Mouse (Mus musculus) testis, adult 2 months (tissue): ENCODE data around the gene Tipin. TPM values are rescaled to one million over a fixed set of nuclear protein-coding genes. Genes with fewer than 3 reads are reported as not detected.
A peak's percentile ranks its signal among the peaks of the same experiment; 100 is the strongest.

Experiments
- H3K27ac ChIP-seq: fragments of 200-500 bp; 2 replicates; pipeline ENCODE4 v1.5.1; 2012; ENCODE audit warnings: low read depth, low read length; ENCODE audit not compliant: control insufficient read depth, insufficient read depth
- H3K27me3 ChIP-seq: fragments of 200-500 bp; 2 replicates; pipeline ENCODE4 v1.6.1; 2012; ENCODE audit warnings: mild to moderate bottlenecking, low read length, moderate library complexity; ENCODE audit not compliant: control insufficient read depth, insufficient read depth
- H3K36me3 ChIP-seq: fragments of 200-500 bp; 2 replicates; pipeline ENCODE4 v1.6.1; 2012; ENCODE audit warnings: mild to moderate bottlenecking, low read length; ENCODE audit not compliant: control insufficient read depth, insufficient read depth
- H3K4me1 ChIP-seq: fragments of 200-500 bp; 2 replicates; pipeline ENCODE4 v1.6.1; 2012; ENCODE audit warnings: low read length; ENCODE audit not compliant: control insufficient read depth, insufficient read depth
- H3K4me3 ChIP-seq: fragments of 200-500 bp; 2 replicates; pipeline ENCODE4 v1.5.1; 2012; ENCODE audit warnings: low read depth, mild to moderate bottlenecking, low read length, moderate library complexity, mixed read lengths; ENCODE audit not compliant: control insufficient read depth
- CTCF ChIP-seq: fragments of 200-500 bp; IDR thresholded peaks from 2 replicates; pipeline ENCODE4 v1.5.1; 2012; ENCODE audit warnings: low read depth, mild to moderate bottlenecking, inconsistent platforms, low read length, moderate library complexity; ENCODE audit not compliant: control insufficient read depth, insufficient read depth, insufficient replicate concordance
- POLR2A ChIP-seq: fragments of 200-500 bp; IDR thresholded peaks from 2 replicates; pipeline ENCODE4 v1.6.1; 2012; ENCODE audit warnings: low read depth, mild to moderate bottlenecking, inconsistent platforms, low read length, moderate library complexity; ENCODE audit not compliant: control insufficient read depth
- polyA plus RNA-seq: library from polyadenylated mRNA; depleted of rRNA; stranded (reverse); fragments of >200 nt; gene quantifications from 2 replicates; pipeline ENCODE4 v1.2.3, GENCODE M21; 2012

Tipin gene
- polyA plus RNA-seq, 1 experiment: 26.3 TPM

DNA sequence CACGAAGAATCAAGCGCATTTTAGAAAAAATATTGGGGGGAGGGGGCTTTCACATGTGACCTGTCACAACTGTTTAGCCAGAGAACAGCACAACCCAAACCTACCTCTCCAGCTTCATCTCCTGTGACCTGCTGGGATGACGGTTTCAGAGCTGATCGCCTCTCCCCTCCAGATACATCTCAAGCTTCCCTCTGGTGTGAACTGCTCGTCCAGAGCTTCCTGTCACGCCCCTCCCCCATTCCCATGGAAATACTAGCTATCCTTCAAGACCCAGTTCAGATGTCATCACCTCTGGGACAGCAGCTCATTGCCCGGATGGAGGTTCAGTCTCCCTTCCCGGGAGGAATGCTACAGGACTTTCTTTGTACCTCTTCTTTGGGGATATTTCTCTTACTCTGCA lies 40.7 kb upstream of the Tipin start:
- no peak overlapping the region for H3K27ac ChIP-seq
- TF ChIP-seq POLR2A: no peak
- TF ChIP-seq CTCF: no peak

DNA sequence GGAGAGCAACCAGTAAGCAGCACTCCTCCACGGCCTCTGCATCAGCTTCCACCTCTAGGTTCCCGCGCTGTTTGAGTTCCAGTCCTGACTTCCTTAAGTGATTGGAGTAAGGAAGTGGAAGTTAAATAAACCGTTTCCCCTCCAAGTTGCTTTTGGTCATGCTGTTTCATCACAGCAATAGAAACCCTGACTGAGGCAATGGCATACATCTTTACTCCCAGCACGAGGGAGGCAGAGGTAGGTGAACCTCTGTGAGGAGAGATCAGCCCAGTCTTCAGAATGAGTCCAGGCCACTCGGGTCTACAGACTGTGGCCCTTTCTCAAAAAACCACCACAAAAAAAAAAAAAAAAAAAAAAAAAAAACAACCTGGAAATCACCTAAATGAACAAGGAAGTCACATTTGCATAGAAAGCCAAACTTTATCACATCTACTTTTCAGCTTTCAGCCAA lies 39.0 kb upstream of the Tipin start:
- Histone ChIP-seq H3K4me1 (no peaks in the 10 kb centered on the region), H3K27me3 (no peaks in the 10 kb centered on the region), H3K4me3 (no peak overlapping the region), H3K27ac (no peak overlapping the region), H3K36me3 (no peaks in the 10 kb centered on the region)
- TF ChIP-seq CTCF (no peak), POLR2A (no peak)

More for the DNA sequence above, 40.7 kb upstream of the Tipin start:
- no peaks in the 10 kb centered on the region for H3K27me3 ChIP-seq
- H3K36me3 ChIP-seq: no peaks in the 10 kb centered on the region
- no peak overlapping the region for H3K4me3 ChIP-seq
- H3K4me1 ChIP-seq: no peaks in the 10 kb centered on the region

DNA sequence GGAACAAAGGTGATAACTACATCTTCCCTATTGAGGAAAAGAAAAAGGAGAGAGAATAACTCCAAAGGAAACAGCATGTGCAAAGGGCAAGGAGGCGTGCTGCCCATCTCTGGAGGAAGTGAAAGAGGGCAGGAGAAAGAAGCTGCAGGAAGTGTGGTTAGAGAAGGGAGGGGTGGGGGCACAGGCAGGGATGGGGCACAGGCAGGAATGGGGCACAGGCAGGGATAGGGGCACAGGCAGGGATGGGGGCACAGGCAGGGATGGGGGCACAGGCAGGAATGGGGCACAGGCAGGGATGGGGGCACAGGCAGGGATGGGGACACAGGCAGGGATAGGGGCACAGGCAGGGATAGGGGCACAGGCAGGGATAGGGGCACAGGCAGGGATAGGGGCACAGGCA lies 32.0 kb upstream of the Tipin start:
- Histone ChIP-seq H3K27ac (no peak overlapping the region), H3K36me3 (no peaks in the 10 kb centered on the region), H3K27me3 (no peaks in the 10 kb centered on the region), H3K4me3 (no peak overlapping the region), H3K4me1 (peaks cover 7% of the 10 kb centered on the region)
- TF ChIP-seq POLR2A (no peak), CTCF (no peak)

DNA sequence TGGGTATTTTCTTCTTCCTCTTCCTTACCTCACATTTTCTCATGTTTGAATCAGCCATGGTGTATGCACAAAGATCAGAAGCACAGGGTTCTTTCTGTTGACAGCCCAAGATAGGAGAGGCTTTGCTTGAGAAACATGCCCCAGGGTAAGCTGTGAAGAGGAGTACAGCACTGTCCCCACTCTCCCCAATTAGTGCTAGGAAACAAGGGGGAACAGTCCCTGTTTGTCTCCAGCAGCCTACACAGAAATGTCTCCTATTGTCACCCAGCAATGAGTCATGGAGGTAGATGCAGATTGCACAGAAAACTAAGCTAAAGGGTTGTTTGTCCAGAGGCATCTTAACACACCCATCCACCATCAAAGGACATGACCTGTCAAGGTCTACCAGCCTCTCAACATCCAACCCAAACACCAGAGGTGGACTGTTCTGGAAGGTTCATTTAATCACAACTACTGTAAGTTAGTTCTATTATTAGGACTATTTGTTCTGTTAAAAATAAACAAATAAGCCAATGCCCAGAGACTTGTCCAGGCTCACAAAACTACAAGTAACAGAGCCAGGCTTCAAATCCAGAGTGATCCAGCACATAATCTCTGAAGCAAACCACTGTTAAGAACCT lies 31.2 kb upstream of the Tipin start:
- Histone ChIP-seq H3K36me3 (no peaks in the 10 kb centered on the region), H3K4me3 (no peak overlapping the region), H3K4me1 (peaks cover 7% of the 10 kb centered on the region), H3K27me3 (no peaks in the 10 kb centered on the region), H3K27ac (no peak overlapping the region)
- TF ChIP-seq CTCF: no peak
- no peak for TF ChIP-seq POLR2A

DNA sequence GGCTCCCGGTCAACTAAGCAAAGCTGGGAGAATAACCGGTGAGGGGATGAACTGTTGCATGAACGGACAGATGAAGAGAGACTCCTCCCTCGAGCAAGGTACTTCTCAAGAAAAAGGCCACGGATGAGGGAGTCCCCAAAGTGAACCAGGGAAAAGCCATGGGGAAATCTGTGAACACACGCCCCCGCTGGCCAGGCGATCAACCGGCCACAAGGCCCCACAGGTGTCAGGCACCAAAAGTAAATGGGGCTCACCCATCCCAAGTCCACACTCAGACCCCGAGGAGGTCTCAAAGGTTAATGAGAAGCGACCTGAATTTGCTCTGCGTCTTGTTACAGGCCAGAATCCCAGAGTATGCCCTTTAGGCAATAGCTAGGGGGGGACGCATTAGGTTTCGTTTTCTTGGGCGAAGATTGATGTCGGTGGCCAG lies 28.8 kb upstream of the Tipin start:
- H3K4me1 ChIP-seq: peaks cover 7% of the 10 kb centered on the region
- TF ChIP-seq CTCF (no peak), POLR2A (no peak)
- H3K27me3 ChIP-seq: no peaks in the 10 kb centered on the region
- peak overlapping the region; percentile 78 for H3K27ac ChIP-seq
- peak overlapping the region; percentile 82 for H3K4me3 ChIP-seq
- no peaks in the 10 kb centered on the region for H3K36me3 ChIP-seq

DNA sequence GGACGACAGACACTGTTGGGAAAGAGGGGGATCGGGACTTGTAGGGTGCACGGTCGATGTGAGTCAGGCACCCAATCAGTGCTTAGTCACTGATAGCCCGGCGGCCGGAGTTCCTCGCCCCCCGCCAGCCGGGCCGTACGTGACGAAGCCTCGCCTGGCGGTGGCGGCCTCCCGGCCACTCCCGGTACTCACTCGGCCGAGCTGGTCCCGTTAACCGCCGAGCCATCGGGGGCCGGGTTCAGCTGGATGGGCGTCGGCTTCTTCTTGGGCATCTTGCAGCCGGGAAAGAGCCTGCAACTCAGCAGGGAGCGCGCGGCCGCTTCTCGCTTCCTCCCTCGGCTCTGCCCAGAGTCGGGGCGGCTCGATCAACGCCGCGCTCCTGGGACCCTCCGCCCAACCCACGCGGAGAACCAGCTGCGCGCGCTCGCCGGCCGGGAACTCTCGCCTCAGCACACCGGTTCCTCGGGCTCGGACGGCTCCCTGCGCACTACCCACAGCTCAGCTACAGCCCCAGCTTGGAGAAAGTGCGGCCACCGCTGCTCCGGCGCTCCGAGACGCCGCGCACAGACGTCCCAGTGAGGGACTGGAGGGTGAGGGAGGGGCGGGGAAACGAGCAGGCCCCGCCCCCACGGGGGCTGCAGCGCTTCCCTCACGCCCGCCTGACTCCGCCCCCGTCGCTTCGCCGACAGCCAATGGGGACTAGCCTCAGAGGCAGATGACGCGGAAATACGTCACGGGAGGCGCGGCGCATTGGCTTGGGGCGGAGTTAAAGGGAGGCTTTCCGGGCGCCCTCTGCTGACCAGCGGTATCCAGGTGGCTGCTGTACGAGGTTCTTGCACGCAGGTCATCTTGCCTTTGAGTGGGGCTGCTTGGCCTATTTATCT lies 28.1 kb upstream of the Tipin start, which contains the start of gene Map2k1:
Gene Map2k1, minus strand, starts transcription at position 611 of the 884 bp plus-strand sequence.
- peak; percentile 56; the same call in 1 of the 2 replicates for TF ChIP-seq CTCF
- TF ChIP-seq POLR2A: peak; percentile 97
- Histone ChIP-seq H3K36me3 (no peaks in the 10 kb centered on the region), H3K27ac (peak within 1 kb of the TSS; percentile 78), H3K27me3 (no peaks in the 10 kb centered on the region), H3K4me3 (peak within 1 kb of the TSS; percentile 82), H3K4me1 (peaks cover 7% of the 10 kb centered on the region)

GRCm38 (mm10) chr9:64255422-64255821 lies 26.0 kb upstream of the Tipin start:
- no peak overlapping the region for H3K4me3 ChIP-seq
- H3K4me1 ChIP-seq: peaks cover 7% of the 10 kb centered on the region
- H3K27ac ChIP-seq: no peak overlapping the region
- no peaks in the 10 kb centered on the region for H3K36me3 ChIP-seq
- no peaks in the 10 kb centered on the region for H3K27me3 ChIP-seq
- no peak for TF ChIP-seq POLR2A
- no peak for TF ChIP-seq CTCF
